Mouse (Mus musculus) large intestine, adult 2 months (tissue): ENCODE measurements around the gene Pcgf2. TPM values are rescaled to one million over a fixed set of nuclear protein-coding genes. Genes with fewer than 3 reads are reported as not detected.
A peak's percentile ranks its signal among the peaks of the same experiment; 100 is the strongest.
"Not testable (repeated sequence)": the region's sequence is repeated elsewhere in the genome, so short reads cannot be mapped to it uniquely, and the experiment has no call there.

Experiments used
- DNase-seq: peaks from one replicate; pipeline ENCODE4 v3.0.0-alpha.2; 2012; ENCODE audit warnings: low read depth, low spot score
- WGBS: fragments of 180-500 bp; shearing (Covaris S2); methylation state at CpG from one replicate; pipeline ENCODE4 v1.1.7; 2018; 5-methylcytosine and 5-hydroxymethylcytosine counted together
- polyA plus RNA-seq: library from polyadenylated mRNA; depleted of rRNA; stranded (reverse); fragments of >200 nt; gene quantifications from 2 replicates; pipeline ENCODE4 v1.2.3, GENCODE M21; 2012; rRNA removed

Gene Pcgf2
- polyA plus RNA-seq, 1 experiment, result 26.2 TPM

GRCm38 (mm10) chr11:97659267-97659989 lies 40.9 kb downstream of the Pcgf2 start:
- WGBS, result 4% methylated on average over 13 of the region's 13 CpGs

GRCm38 (mm10) chr11:97658751-97659266 lies 41.5 kb downstream of the Pcgf2 start:
- WGBS, result 42% methylated on average over 11 of the region's 11 CpGs
- DNase-seq, result peak; percentile 25

More at GRCm38 (mm10) chr11:97659267-97659989, 40.9 kb downstream of the Pcgf2 start:
- DNase-seq, result peak; percentile 14

- 80% methylated on average over 6 of the region's 6 CpGs for WGBS
- DNase-seq, result not testable (repeated sequence)
Observed at GRCm38 (mm10) chr11:97657967-97658366, 42.3 kb downstream of the Pcgf2 start.

- WGBS, result 61% methylated on average over 5 of the region's 6 CpGs
- no peak for DNase-seq
Observed at GRCm38 (mm10) chr11:97657184-97657945, 42.9 kb downstream of the Pcgf2 start.

- no peak for DNase-seq
- WGBS, result 80% methylated on average over 14 of the region's 14 CpGs
Observed at GRCm38 (mm10) chr11:97656269-97656971, 43.9 kb downstream of the Pcgf2 start.

GRCm38 (mm10) chr11:97654210-97654609 lies 46.1 kb downstream of the Pcgf2 start:
- DNase-seq, result no peak
- 89% methylated on average over 2 of the region's 2 CpGs for WGBS

- 73% methylated on average over 11 of the region's 11 CpGs for WGBS
- not testable (repeated sequence) for DNase-seq
Observed at GRCm38 (mm10) chr11:97653376-97653775, 46.9 kb downstream of the Pcgf2 start.

- no peak for DNase-seq
- 47% methylated on average over 5 of the region's 5 CpGs for WGBS
Observed at GRCm38 (mm10) chr11:97650341-97650740, 50.0 kb downstream of the Pcgf2 start.

GRCm38 (mm10) chr11:97648541-97648940 lies 51.8 kb downstream of the Pcgf2 start:
- DNase-seq, result not testable (repeated sequence)
- WGBS, result 76% methylated on average over 4 of the region's 4 CpGs

- peak; percentile 46 for DNase-seq
Observed at GRCm38 (mm10) chr11:97644834-97645233, 55.5 kb downstream of the Pcgf2 start.

GRCm38 (mm10) chr11:97643380-97644055 lies 56.8 kb downstream of the Pcgf2 start:
- 62% methylated on average over 8 of the region's 8 CpGs for WGBS

More at GRCm38 (mm10) chr11:97644834-97645233, 55.5 kb downstream of the Pcgf2 start:
- WGBS, result 3% methylated on average over 6 of the region's 6 CpGs

GRCm38 (mm10) chr11:97642746-97643145 lies 57.6 kb downstream of the Pcgf2 start:
- no peak for DNase-seq
- 49% methylated on average over 2 of the region's 2 CpGs for WGBS

More at GRCm38 (mm10) chr11:97643380-97644055, 56.8 kb downstream of the Pcgf2 start:
- no peak for DNase-seq

GRCm38 (mm10) chr11:97641668-97642067 lies 58.6 kb downstream of the Pcgf2 start:
- DNase-seq, result no peak
- 51% methylated on average over 8 of the region's 8 CpGs for WGBS

Other genes with a start within 250 kb of the Pcgf2 start
- gene 4933428G20Rik, start 200.2 kb downstream of the Pcgf2 start, polyA plus RNA-seq, result not detected in 2 replicates
- 0.14 and 0.19 TPM in 2 replicates for gene Srcin1, start 124.3 kb downstream of the Pcgf2 start, polyA plus RNA-seq
- gene Epop, start 70.8 kb downstream of the Pcgf2 start, polyA plus RNA-seq, result 1.2 and 1.5 TPM in 2 replicates
- 15.8 and 23.9 TPM in 2 replicates for gene Mllt6, start 37.1 kb downstream of the Pcgf2 start, polyA plus RNA-seq
- gene Cisd3, start 14.7 kb downstream of the Pcgf2 start, polyA plus RNA-seq, result 318 and 359 TPM in 2 replicates
- gene Psmb3, start 2.9 kb upstream of the Pcgf2 start, polyA plus RNA-seq, result 509 and 538 TPM in 2 replicates
- gene Pip4k2b, start 44.2 kb upstream of the Pcgf2 start, polyA plus RNA-seq, result 4.5 and 5.3 TPM in 2 replicates
- gene Cwc25, start 66.1 kb upstream of the Pcgf2 start, polyA plus RNA-seq, result 5.1 and 7.0 TPM in 2 replicates
- gene 1700001P01Rik, start 75.4 kb upstream of the Pcgf2 start, polyA plus RNA-seq, result 0.22 TPM in 1 of 2 replicates, not detected in the other
- 115 and 147 TPM in 2 replicates for gene Rpl23, start 81.9 kb upstream of the Pcgf2 start, polyA plus RNA-seq
- gene Lasp1, start 98.5 kb upstream of the Pcgf2 start, polyA plus RNA-seq, result 251 and 313 TPM in 2 replicates
- 1.2 and 1.4 TPM in 2 replicates for gene B230217C12Rik, start 140.3 kb upstream of the Pcgf2 start, polyA plus RNA-seq
- gene Fbxo47, start 183.7 kb upstream of the Pcgf2 start, polyA plus RNA-seq, result 0.27 and 0.33 TPM in 2 replicates